Mouse (Mus musculus): ENCODE measurements at regions not wholly inside any gene's neighbourhood (a gene's known extent, or its start where the extent isn't known, plus 50 kb on each side); places are given as distances from the start of the nearest gene placed in this dataset.

- no peak for ATAC-seq (replicated peaks in 1 of 2; ENCODE audit: insufficient read depth in 1 of 2, low FRiP score in 2 of 2, low TSS enrichment in 1 of 2, low read depth in 1 of 2, poor library complexity in 2 of 2, severe bottlenecking in 2 of 2)
These were observed 185.2 kb downstream of the Gm26897 start for GRCm38 (mm10) chr5:111918888-111919287.

GRCm38 (mm10) chr5:111922991-111923701 lies 189.4 kb downstream of the Gm26897 start:
- no peak for ATAC-seq (replicated peaks in 1 of 2; ENCODE audit: insufficient read depth in 1 of 2, low FRiP score in 2 of 2, low TSS enrichment in 1 of 2, low read depth in 1 of 2, poor library complexity in 2 of 2, severe bottlenecking in 2 of 2)

GRCm38 (mm10) chr5:111925757-111926156 lies 192.0 kb downstream of the Gm26897 start:
- no peak for ATAC-seq (replicated peaks in 1 of 2; ENCODE audit: insufficient read depth in 1 of 2, low FRiP score in 2 of 2, low TSS enrichment in 1 of 2, low read depth in 1 of 2, poor library complexity in 2 of 2, severe bottlenecking in 2 of 2)

- no peak for ATAC-seq (replicated peaks in 1 of 2; ENCODE audit: insufficient read depth in 1 of 2, low FRiP score in 2 of 2, low TSS enrichment in 1 of 2, low read depth in 1 of 2, poor library complexity in 2 of 2, severe bottlenecking in 2 of 2)
These were observed 195.7 kb downstream of the Gm26897 start for GRCm38 (mm10) chr5:111929180-111929990.

- no peak for ATAC-seq (replicated peaks in 1 of 2; ENCODE audit: insufficient read depth in 1 of 2, low FRiP score in 2 of 2, low TSS enrichment in 1 of 2, low read depth in 1 of 2, poor library complexity in 2 of 2, severe bottlenecking in 2 of 2)
These were observed 196.2 kb downstream of the Gm26897 start for GRCm38 (mm10) chr5:111929991-111930339.

GRCm38 (mm10) chr5:111931733-111932132 lies 198.0 kb downstream of the Gm26897 start:
- ATAC-seq (replicated peaks in 1 of 2; ENCODE audit: insufficient read depth in 1 of 2, low FRiP score in 2 of 2, low TSS enrichment in 1 of 2, low read depth in 1 of 2, poor library complexity in 2 of 2, severe bottlenecking in 2 of 2) = no peak

- no peak for ATAC-seq (replicated peaks in 1 of 2; ENCODE audit: insufficient read depth in 1 of 2, low FRiP score in 2 of 2, low TSS enrichment in 1 of 2, low read depth in 1 of 2, poor library complexity in 2 of 2, severe bottlenecking in 2 of 2)
These were observed 201.8 kb downstream of the Gm26897 start for GRCm38 (mm10) chr5:111935381-111936134.

- ATAC-seq (replicated peaks in 1 of 2; ENCODE audit: insufficient read depth in 1 of 2, low FRiP score in 2 of 2, low TSS enrichment in 1 of 2, low read depth in 1 of 2, poor library complexity in 2 of 2, severe bottlenecking in 2 of 2) = no peak
These were observed 208.1 kb downstream of the Gm26897 start for GRCm38 (mm10) chr5:111941831-111942230.

- no peak for ATAC-seq (replicated peaks in 1 of 2; ENCODE audit: insufficient read depth in 1 of 2, low FRiP score in 2 of 2, low TSS enrichment in 1 of 2, low read depth in 1 of 2, poor library complexity in 2 of 2, severe bottlenecking in 2 of 2)
These were observed 209.1 kb downstream of the Gm26897 start for GRCm38 (mm10) chr5:111942792-111943191.

- ATAC-seq (replicated peaks in 1 of 2; ENCODE audit: insufficient read depth in 1 of 2, low FRiP score in 2 of 2, low TSS enrichment in 1 of 2, low read depth in 1 of 2, poor library complexity in 2 of 2, severe bottlenecking in 2 of 2) = no peak
These were observed 209.8 kb downstream of the Gm26897 start for GRCm38 (mm10) chr5:111943337-111944162.

GRCm38 (mm10) chr5:111944273-111944971 lies 210.7 kb downstream of the Gm26897 start:
- no peak for ATAC-seq (replicated peaks in 1 of 2; ENCODE audit: insufficient read depth in 1 of 2, low FRiP score in 2 of 2, low TSS enrichment in 1 of 2, low read depth in 1 of 2, poor library complexity in 2 of 2, severe bottlenecking in 2 of 2)

GRCm38 (mm10) chr5:111944972-111945285 lies 211.2 kb downstream of the Gm26897 start:
- ATAC-seq (replicated peaks in 1 of 2; ENCODE audit: insufficient read depth in 1 of 2, low FRiP score in 2 of 2, low TSS enrichment in 1 of 2, low read depth in 1 of 2, poor library complexity in 2 of 2, severe bottlenecking in 2 of 2) = 0 out of 4 replicates have a peak, but pooled peaks of 1 of the 2 experiments have one; percentile 37

GRCm38 (mm10) chr5:111946281-111946680 lies 212.6 kb downstream of the Gm26897 start:
- no peak for ATAC-seq (replicated peaks in 1 of 2; ENCODE audit: insufficient read depth in 1 of 2, low FRiP score in 2 of 2, low TSS enrichment in 1 of 2, low read depth in 1 of 2, poor library complexity in 2 of 2, severe bottlenecking in 2 of 2)

GRCm38 (mm10) chr5:111957698-111958097 lies 224.0 kb downstream of the Gm26897 start:
- no peak for ATAC-seq (replicated peaks in 1 of 2; ENCODE audit: insufficient read depth in 1 of 2, low FRiP score in 2 of 2, low TSS enrichment in 1 of 2, low read depth in 1 of 2, poor library complexity in 2 of 2, severe bottlenecking in 2 of 2)

GRCm38 (mm10) chr5:111958226-111958625 lies 224.5 kb downstream of the Gm26897 start:
- no peak for ATAC-seq (replicated peaks in 1 of 2; ENCODE audit: insufficient read depth in 1 of 2, low FRiP score in 2 of 2, low TSS enrichment in 1 of 2, low read depth in 1 of 2, poor library complexity in 2 of 2, severe bottlenecking in 2 of 2)

GRCm38 (mm10) chr5:111965311-111965710 lies 231.6 kb downstream of the Gm26897 start:
- no peak for ATAC-seq (replicated peaks in 1 of 2; ENCODE audit: insufficient read depth in 1 of 2, low FRiP score in 2 of 2, low TSS enrichment in 1 of 2, low read depth in 1 of 2, poor library complexity in 2 of 2, severe bottlenecking in 2 of 2)

- no peak for ATAC-seq (replicated peaks in 1 of 2; ENCODE audit: insufficient read depth in 1 of 2, low FRiP score in 2 of 2, low TSS enrichment in 1 of 2, low read depth in 1 of 2, poor library complexity in 2 of 2, severe bottlenecking in 2 of 2)
These were observed 234.4 kb downstream of the Gm26897 start for GRCm38 (mm10) chr5:111968121-111968520.

Data from hematopoietic stem cell, adult 5-6 weeks (primary cell).